17 mouse cellular contexts compared by ENCODE assay signal in genomic region chr1:74294090-74294643, GRCm38 (mm10). TPM values are rescaled to one million over a fixed set of nuclear protein-coding genes. Genes with fewer than 3 reads are reported as not detected.
DNase-seq lines count a peak whose midpoint lies in the region; ATAC-seq and TF ChIP-seq lines count a peak whose summit lies in the region.
"Had no signal": no experiment of that assay in that cellular context is flagged by ENCODE, and none has a peak within 500 bp of the region (broad histone marks: within the 10 kb centered on the region; RNA-seq: fewer than 3 reads in every experiment).

No protein-coding gene starts in this region.

- no peaks in the 10 kb centered on the region for H3K9me3 ChIP-seq in hindbrain, embryonic 10.5 days
- H3K9me3 ChIP-seq in hindbrain, embryonic 14.5 days (ENCODE audit: control insufficient read depth, low read length), result no peaks in the 10 kb centered on the region
- no peaks in the 10 kb centered on the region for H3K9me3 ChIP-seq in lung, embryonic 16.5 days (ENCODE audit: control insufficient read depth, low read length)
- no peaks in the 10 kb centered on the region for H3K9me3 ChIP-seq in stomach, postnatal 0 days (ENCODE audit: control insufficient read depth, low read length)

- peaks cover 49% of the 10 kb centered on the region for H3K36me3 ChIP-seq in hindbrain, embryonic 10.5 days
- peaks cover 27% of the 10 kb centered on the region for H3K36me3 ChIP-seq in hindbrain, embryonic 14.5 days (replicated peaks; ENCODE audit: control insufficient read depth, insufficient read depth)
- peaks cover 15% of the 10 kb centered on the region for H3K36me3 ChIP-seq in lung, embryonic 16.5 days (ENCODE audit: control insufficient read depth, insufficient read depth, low read length)
- H3K36me3 ChIP-seq in stomach, postnatal 0 days (ENCODE audit: control insufficient read depth, insufficient read depth, low read length), result peaks cover 21% of the 10 kb centered on the region

- 48% methylated on average over 3 of the region's 3 CpGs for WGBS in cerebellum, adult 2 months
- 95% methylated on average over 3 of the region's 3 CpGs for WGBS in hindbrain, embryonic 10.5 days
- WGBS in hindbrain, embryonic 14.5 days, result 91% methylated on average over 3 of the region's 3 CpGs
- 79% methylated on average over 3 of the region's 3 CpGs for WGBS in lung, embryonic 16.5 days
- 81% methylated on average over 3 of the region's 3 CpGs for WGBS in stomach, postnatal 0 days

- H3K4me3 ChIP-seq in cerebellum, adult 2 months (replicated peaks; ENCODE audit: insufficient read depth, low read depth, low read length), result no peak overlapping the region
- H3K4me3 ChIP-seq in hindbrain, embryonic 10.5 days, result no peak overlapping the region
- H3K4me3 ChIP-seq in hindbrain, embryonic 14.5 days (replicated peaks; ENCODE audit: low read length), result no peak overlapping the region
- no peak overlapping the region for H3K4me3 ChIP-seq in lung, embryonic 16.5 days (ENCODE audit: low read length)
- no peak overlapping the region for H3K4me3 ChIP-seq in stomach, postnatal 0 days (ENCODE audit: low read depth, low read length)

- H3K4me2 ChIP-seq in hindbrain, embryonic 14.5 days (replicated peaks), result no peak overlapping the region
- H3K4me2 ChIP-seq in lung, embryonic 16.5 days (ENCODE audit: low read depth, low read length), result no peak overlapping the region
- H3K4me2 ChIP-seq in stomach, postnatal 0 days (replicated peaks; ENCODE audit: low read depth), result no peak overlapping the region

- no peak for ATAC-seq in hindbrain, embryonic 14.5 days (ENCODE audit: low FRiP score)
- no peak for ATAC-seq in lung, embryonic 16.5 days (ENCODE audit: low read depth)
- no peak for ATAC-seq in stomach, postnatal 0 days (ENCODE audit: low FRiP score, low TSS enrichment)
- ATAC-seq: activated CD4-positive, CD25-positive, alpha-beta regulatory T cell, adult 4 months; hindbrain, postnatal 0 days had no signal

- DNase-seq in cerebellum, adult 2 months, result no peak
- no peak for DNase-seq in cerebellum, postnatal 10 days
- no peak for DNase-seq in hindbrain, embryonic 10.5 days (ENCODE audit: low spot score)
- no peak for DNase-seq in hindbrain, embryonic 14.5 days (ENCODE audit: low spot score)
- DNase-seq in lung, postnatal 4 days, result no peak
- no peak for DNase-seq in stomach, postnatal 0 days (ENCODE audit: low spot score)
- DNase-seq in gastrocnemius, postnatal 4 days (ENCODE audit: low spot score in 2 of 2), result no peak
- DNase-seq: B cell, adult 2 months; lung, postnatal 14 days; right cerebral cortex, postnatal 14 days; thymus, postnatal 25 days had no signal

- peaks cover 75% of the 10 kb centered on the region for H3K4me1 ChIP-seq in cerebellum, adult 2 months (ENCODE audit: control insufficient read depth, insufficient read depth, low read length)
- peaks cover 29% of the 10 kb centered on the region for H3K4me1 ChIP-seq in hindbrain, embryonic 10.5 days (replicated peaks)
- H3K4me1 ChIP-seq in hindbrain, embryonic 14.5 days (replicated peaks; ENCODE audit: control insufficient read depth, insufficient read depth, low read length), result peaks cover 13% of the 10 kb centered on the region; the same call in 1 of the 2 replicates
- H3K4me1 ChIP-seq in lung, embryonic 16.5 days (replicated peaks; ENCODE audit: control insufficient read depth, insufficient read depth, low read length), result peaks cover 69% of the 10 kb centered on the region
- peaks cover 42% of the 10 kb centered on the region for H3K4me1 ChIP-seq in stomach, postnatal 0 days (replicated peaks; ENCODE audit: control insufficient read depth, insufficient read depth)

- no peak for TF ChIP-seq POLR2A in cerebellum, adult 2 months (IDR thresholded peaks at IDR 0.05; ENCODE audit: borderline replicate concordance, insufficient read depth, low read length)

- no peak for TF ChIP-seq EP300 in stomach, postnatal 0 days (optimal IDR thresholded peaks at IDR 0.05)

- H3K27me3 ChIP-seq in cerebellum, adult 2 months (ENCODE audit: control insufficient read depth, insufficient read depth, low read length), result no peaks in the 10 kb centered on the region
- H3K27me3 ChIP-seq in hindbrain, embryonic 10.5 days (ENCODE audit: insufficient read depth, poor library complexity, severe bottlenecking), result no peaks in the 10 kb centered on the region
- H3K27me3 ChIP-seq in hindbrain, embryonic 14.5 days (ENCODE audit: control insufficient read depth, insufficient read depth, low read length), result no peaks in the 10 kb centered on the region
- no peaks in the 10 kb centered on the region for H3K27me3 ChIP-seq in lung, embryonic 16.5 days (ENCODE audit: control insufficient read depth, insufficient read depth, low read depth, low read length)
- no peaks in the 10 kb centered on the region for H3K27me3 ChIP-seq in stomach, postnatal 0 days (ENCODE audit: control insufficient read depth, insufficient read depth, low read length)

- H3K27ac ChIP-seq in cerebellum, adult 2 months (ENCODE audit: insufficient read depth, low read length), result peak overlapping the region; percentile 62
- H3K27ac ChIP-seq in hindbrain, embryonic 10.5 days, result 0 out of 2 replicates have a peak overlapping the region, but pooled peaks have one; percentile 16
- H3K27ac ChIP-seq in hindbrain, embryonic 14.5 days, result no peak overlapping the region
- H3K27ac ChIP-seq in lung, embryonic 16.5 days (ENCODE audit: low read length), result peak overlapping the region; percentile 70
- H3K27ac ChIP-seq in stomach, postnatal 0 days (replicated peaks), result peak overlapping the region; percentile 30

- TF ChIP-seq CTCF in cerebellum, adult 2 months (IDR thresholded peaks at IDR 0.05; ENCODE audit: borderline replicate concordance, insufficient read depth, low read depth, low read length), result no peak
- TF ChIP-seq CTCF in stomach, postnatal 0 days (IDR thresholded peaks at IDR 0.05; ENCODE audit: low read depth), result no peak

- H3K9ac ChIP-seq in hindbrain, embryonic 14.5 days, result no peak overlapping the region
- no peak overlapping the region for H3K9ac ChIP-seq in lung, embryonic 16.5 days (ENCODE audit: low read length)
- 0 out of 2 replicates have a peak overlapping the region, but pooled peaks have one; percentile 13 for H3K9ac ChIP-seq in stomach, postnatal 0 days (ENCODE audit: low read length)

RNA-seq across cellular contexts. Expression of gene Pnkd, which starts 9.4 kb away (rescaled TPM):
- 185 and 201 TPM in 2 replicates for polyA plus RNA-seq in cerebellum, adult 2 months (2012; rRNA removed)
- polyA plus RNA-seq in hindbrain, embryonic 10.5 days (2016; fragmentation: Nextera tagmentation; extraction: Ambion mirVana), result 111 and 120 TPM in 2 replicates
- 146 and 149 TPM in 2 replicates for polyA plus RNA-seq in hindbrain, embryonic 14.5 days (2014; fragmentation: Nextera tagmentation; extraction: Ambion mirVana)
- polyA plus RNA-seq in lung, embryonic 16.5 days (2015; fragmentation: Nextera tagmentation; extraction: Ambion mirVana), result 123 and 126 TPM in 2 replicates
- polyA plus RNA-seq in stomach, postnatal 0 days (2015; fragmentation: Nextera tagmentation; extraction: Ambion mirVana), result 84.8 and 88.2 TPM in 2 replicates
- total RNA-seq in gastrocnemius, postnatal 4 days (2021), result 10 to 100 TPM; 83.8 to 91.1 TPM

RNA-seq across cellular contexts. Expression of gene Aamp, which starts 9.6 kb away (rescaled TPM):
- polyA plus RNA-seq in cerebellum, adult 2 months (2012; rRNA removed), result 186 and 198 TPM in 2 replicates
- 238 and 248 TPM in 2 replicates for polyA plus RNA-seq in hindbrain, embryonic 10.5 days (2016; fragmentation: Nextera tagmentation; extraction: Ambion mirVana)
- polyA plus RNA-seq in hindbrain, embryonic 14.5 days (2014; fragmentation: Nextera tagmentation; extraction: Ambion mirVana), result 188 and 201 TPM in 2 replicates
- 252 and 267 TPM in 2 replicates for polyA plus RNA-seq in lung, embryonic 16.5 days (2015; fragmentation: Nextera tagmentation; extraction: Ambion mirVana)
- polyA plus RNA-seq in stomach, postnatal 0 days (2015; fragmentation: Nextera tagmentation; extraction: Ambion mirVana), result 154 and 157 TPM in 2 replicates
- total RNA-seq in gastrocnemius, postnatal 4 days (2021), result 100 to 1,000 TPM; 113 to 117 TPM

RNA-seq across cellular contexts. Expression of gene Tmbim1, which starts 11.3 kb away (rescaled TPM):
- 56.1 and 58.2 TPM in 2 replicates for polyA plus RNA-seq in cerebellum, adult 2 months (2012; rRNA removed)
- polyA plus RNA-seq in hindbrain, embryonic 10.5 days (2016; fragmentation: Nextera tagmentation; extraction: Ambion mirVana), result 11.6 and 12.6 TPM in 2 replicates
- polyA plus RNA-seq in hindbrain, embryonic 14.5 days (2014; fragmentation: Nextera tagmentation; extraction: Ambion mirVana), result 8.0 TPM in 2 replicates
- 57.9 and 63.0 TPM in 2 replicates for polyA plus RNA-seq in lung, embryonic 16.5 days (2015; fragmentation: Nextera tagmentation; extraction: Ambion mirVana)
- 109 and 118 TPM in 2 replicates for polyA plus RNA-seq in stomach, postnatal 0 days (2015; fragmentation: Nextera tagmentation; extraction: Ambion mirVana)
- total RNA-seq in gastrocnemius, postnatal 4 days (2021), result 10 to 100 TPM; 63.2 to 68.6 TPM

RNA-seq across cellular contexts. Expression of gene Gpbar1, which starts 15.8 kb away (rescaled TPM):
- polyA plus RNA-seq in cerebellum, adult 2 months (2012; rRNA removed), result not detected in 2 replicates
- 0.15 and 0.24 TPM in 2 replicates for polyA plus RNA-seq in hindbrain, embryonic 10.5 days (2016; fragmentation: Nextera tagmentation; extraction: Ambion mirVana)
- polyA plus RNA-seq in hindbrain, embryonic 14.5 days (2014; fragmentation: Nextera tagmentation; extraction: Ambion mirVana), result 0.19 TPM in 1 of 2 replicates, not detected in the other
- 0.19 and 0.40 TPM in 2 replicates for polyA plus RNA-seq in lung, embryonic 16.5 days (2015; fragmentation: Nextera tagmentation; extraction: Ambion mirVana)
- 0.51 and 0.63 TPM in 2 replicates for polyA plus RNA-seq in stomach, postnatal 0 days (2015; fragmentation: Nextera tagmentation; extraction: Ambion mirVana)
- not detected for total RNA-seq in gastrocnemius, postnatal 4 days (2021)
- total RNA-seq: hindbrain, postnatal 0 days; left cerebral cortex, postnatal 14 days; MEL; monocyte, adult 5-6 weeks had no signal
- polyA plus RNA-seq: hindbrain, postnatal 0 days had no signal

RNA-seq across cellular contexts. Expression of gene Arpc2, which starts 58.3 kb away (rescaled TPM):
- polyA plus RNA-seq in cerebellum, adult 2 months (2012; rRNA removed), result 146 and 151 TPM in 2 replicates
- 352 and 355 TPM in 2 replicates for polyA plus RNA-seq in hindbrain, embryonic 10.5 days (2016; fragmentation: Nextera tagmentation; extraction: Ambion mirVana)
- polyA plus RNA-seq in hindbrain, embryonic 14.5 days (2014; fragmentation: Nextera tagmentation; extraction: Ambion mirVana), result 324 and 329 TPM in 2 replicates
- 418 and 448 TPM in 2 replicates for polyA plus RNA-seq in lung, embryonic 16.5 days (2015; fragmentation: Nextera tagmentation; extraction: Ambion mirVana)
- 585 and 595 TPM in 2 replicates for polyA plus RNA-seq in stomach, postnatal 0 days (2015; fragmentation: Nextera tagmentation; extraction: Ambion mirVana)
- 100 to 1,000 TPM; 140 to 145 TPM for total RNA-seq in gastrocnemius, postnatal 4 days (2021)
